ENCODE assay signal across 8 mouse cellular contexts in the genomic region with DNA sequence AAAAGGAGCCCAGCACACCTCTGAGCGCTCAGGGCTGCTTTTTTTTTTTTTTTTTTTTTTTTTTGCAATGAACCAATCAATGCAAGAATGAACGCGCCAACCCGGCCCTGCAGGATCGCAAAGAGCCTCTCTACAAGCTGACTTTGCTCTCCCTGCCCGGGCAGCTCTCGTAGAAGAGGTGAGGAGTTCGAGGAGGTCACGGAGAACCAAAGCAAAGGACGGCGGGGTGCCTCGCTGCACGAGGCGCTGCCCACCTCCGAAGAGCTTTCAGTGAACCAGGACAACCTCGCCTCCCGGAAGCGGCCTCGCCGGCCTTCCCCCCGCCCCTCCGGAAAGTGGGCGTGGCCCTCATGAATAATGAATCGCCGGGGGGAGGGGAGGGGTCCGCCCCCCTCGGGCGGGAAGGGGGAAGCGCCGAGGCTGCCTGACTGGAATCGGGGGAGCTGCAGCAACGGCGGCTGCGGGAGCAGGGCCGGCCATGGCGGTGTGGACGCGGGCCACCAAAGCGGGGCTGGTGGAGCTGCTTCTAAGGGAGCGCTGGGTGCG. TPM values are rescaled to one million over a fixed set of nuclear protein-coding genes. Genes with fewer than 3 reads are reported as not detected.
DNase-seq lines count a peak whose midpoint lies in the region; ATAC-seq lines count a peak whose summit lies in the region.

Gene Sntb2, plus strand, starts transcription at position 427 of the 546 bp plus-strand sequence.

- H3K27ac ChIP-seq in intestine, embryonic 15.5 days = peak within 1 kb of the TSS; percentile 92
- peak within 1 kb of the TSS; percentile 94 for H3K27ac ChIP-seq in midbrain, embryonic 10.5 days (replicated peaks)

- H3K9ac ChIP-seq in intestine, embryonic 15.5 days = peak within 1 kb of the TSS; percentile 94

- under 1% methylated on average over 40 of the region's 41 CpGs for WGBS in intestine, embryonic 15.5 days
- WGBS in midbrain, embryonic 10.5 days = under 1% methylated on average over 41 of the region's 41 CpGs

- intact Hi-C loops in left cerebral cortex, postnatal 25 days (cut with DNase I) = no loop called here

- peak; percentile 94 for DNase-seq in gastrocnemius, postnatal 25 days
- peak; percentile 88 to 89 for DNase-seq in left cerebral cortex, postnatal 25 days (ENCODE audit: low spot score in 2 of 2)
- peak; percentile 95 for DNase-seq in midbrain, embryonic 10.5 days (ENCODE audit: low spot score)
- DNase-seq in right cerebral cortex, postnatal 4 days = peak; percentile 91

- peak within 1 kb of the TSS; percentile 77 for H3K4me2 ChIP-seq in intestine, embryonic 15.5 days (replicated peaks)

- no peaks in the 10 kb centered on the region for H3K9me3 ChIP-seq in intestine, embryonic 15.5 days
- no peaks in the 10 kb centered on the region for H3K9me3 ChIP-seq in midbrain, embryonic 10.5 days (replicated peaks)

- H3K4me1 ChIP-seq in intestine, embryonic 15.5 days (replicated peaks) = peaks cover 12% of the 10 kb centered on the region
- peaks cover 31% of the 10 kb centered on the region for H3K4me1 ChIP-seq in midbrain, embryonic 10.5 days

- peak within 1 kb of the TSS; percentile 78 for H3K4me3 ChIP-seq in intestine, embryonic 15.5 days (replicated peaks)
- peak within 1 kb of the TSS; percentile 88 for H3K4me3 ChIP-seq in midbrain, embryonic 10.5 days

- no peaks in the 10 kb centered on the region for H3K27me3 ChIP-seq in intestine, embryonic 15.5 days (replicated peaks)
- peaks cover 35% of the 10 kb centered on the region for H3K27me3 ChIP-seq in midbrain, embryonic 10.5 days (ENCODE audit: low read depth, poor library complexity, severe bottlenecking)

- ATAC-seq in activated CD4-positive, CD25-positive, alpha-beta regulatory T cell, adult 4 months = peak; percentile 70
- peak; percentile 71 for ATAC-seq in common myeloid progenitor, adult 5-6 weeks (replicated peaks; ENCODE audit: low read depth, poor library complexity, severe bottlenecking)
- peak; percentile 91 for ATAC-seq in intestine, embryonic 15.5 days
- no peak for ATAC-seq in erythroid progenitor cell, adult 5-6 weeks (replicated peaks; ENCODE audit: low FRiP score, poor library complexity, severe bottlenecking)

- H3K36me3 ChIP-seq in intestine, embryonic 15.5 days = no peaks in the 10 kb centered on the region
- no peaks in the 10 kb centered on the region for H3K36me3 ChIP-seq in midbrain, embryonic 10.5 days

RNA-seq across cellular contexts. Expression of gene Sntb2, which starts in this region (rescaled TPM):
- polyA plus RNA-seq in activated CD4-positive, CD25-positive, alpha-beta regulatory T cell, adult 4 months (2017; shearing (Covaris generic)) = 1 to 10 TPM; 3.1 to 6.1 TPM
- 1.9 and 4.1 TPM in 2 replicates for total RNA-seq in common myeloid progenitor, adult 5-6 weeks (2017)
- total RNA-seq in gastrocnemius, postnatal 25 days (2021) = 1 to 10 TPM; 6.1 to 6.9 TPM
- polyA plus RNA-seq in intestine, embryonic 15.5 days (2015; fragmentation: Nextera tagmentation; extraction: Ambion mirVana) = 11.3 and 11.4 TPM in 2 replicates
- total RNA-seq in left cerebral cortex, postnatal 25 days (2021) = 10 to 100 TPM; 12.5 to 16.8 TPM
- polyA plus RNA-seq in midbrain, embryonic 10.5 days (2016; fragmentation: Nextera tagmentation; extraction: Ambion mirVana) = 8.2 and 9.2 TPM in 2 replicates
- total RNA-seq in erythroid progenitor cell, adult 5-6 weeks (2015; ENCODE audit: low replicate concordance) = 0.36 and 1.7 TPM in 2 replicates
- 0.76 and 0.90 TPM in 2 replicates for total RNA-seq in erythroid progenitor cell, adult 5-6 weeks (2017; ENCODE audit: low replicate concordance)
